Mouse (Mus musculus): ENCODE data around the gene Adh1.

The Adh1 gene

GRCm38 (mm10) chr3:138260721-138261669 lies at the start of gene Adh1:
TSS of gene Adh1 (plus strand) at chr3:138260991.
- DNase-seq: no peak

GRCm38 (mm10) chr3:138212431-138212951 lies 48.3 kb upstream of the Adh1 start:
- no peak for DNase-seq

- no peak for DNase-seq
Observed at GRCm38 (mm10) chr3:138215395-138215989, 45.3 kb upstream of the Adh1 start.

GRCm38 (mm10) chr3:138216091-138216490 lies 44.7 kb upstream of the Adh1 start:
- DNase-seq: no peak

- DNase-seq: no peak
Observed at GRCm38 (mm10) chr3:138217631-138218264, 43.0 kb upstream of the Adh1 start, which contains the start of gene Adh7. TSS of gene Adh7 (plus strand) at chr3:138217760.

- DNase-seq: no peak
Observed at GRCm38 (mm10) chr3:138221116-138221515, 39.7 kb upstream of the Adh1 start.

- no peak for DNase-seq
Observed at GRCm38 (mm10) chr3:138222511-138222910, 38.3 kb upstream of the Adh1 start.

- peak; percentile 72 for DNase-seq
Observed at GRCm38 (mm10) chr3:138222952-138223351, 37.8 kb upstream of the Adh1 start.

GRCm38 (mm10) chr3:138224363-138224954 lies 36.3 kb upstream of the Adh1 start:
- no peak for DNase-seq

GRCm38 (mm10) chr3:138225331-138225730 lies 35.5 kb upstream of the Adh1 start:
- DNase-seq: no peak

GRCm38 (mm10) chr3:138225853-138226252 lies 34.9 kb upstream of the Adh1 start:
- DNase-seq: peak; percentile 35

- DNase-seq: no peak
Observed at GRCm38 (mm10) chr3:138226476-138226875, 34.3 kb upstream of the Adh1 start.

- no peak for DNase-seq
Observed at GRCm38 (mm10) chr3:138227082-138227481, 33.7 kb upstream of the Adh1 start.

- no peak for DNase-seq
Observed at GRCm38 (mm10) chr3:138227782-138228181, 33.0 kb upstream of the Adh1 start.

GRCm38 (mm10) chr3:138229448-138229847 lies 31.3 kb upstream of the Adh1 start:
- DNase-seq: no peak

- no peak for DNase-seq
Observed at GRCm38 (mm10) chr3:138230266-138230665, 30.5 kb upstream of the Adh1 start.

GRCm38 (mm10) chr3:138231531-138231930 lies 29.3 kb upstream of the Adh1 start:
- no peak for DNase-seq

- no peak for DNase-seq
Observed at GRCm38 (mm10) chr3:138236546-138237163, 24.1 kb upstream of the Adh1 start.

GRCm38 (mm10) chr3:138238046-138238445 lies 22.7 kb upstream of the Adh1 start:
- no peak for DNase-seq

- no peak for DNase-seq
Observed at GRCm38 (mm10) chr3:138239461-138239860, 21.3 kb upstream of the Adh1 start.

- peak; percentile 33 for DNase-seq
Observed at GRCm38 (mm10) chr3:138240411-138240810, 20.4 kb upstream of the Adh1 start.

- no peak for DNase-seq
Observed at GRCm38 (mm10) chr3:138240942-138241341, 19.8 kb upstream of the Adh1 start.
